Mouse (Mus musculus) heart, embryonic 11.5 days (tissue): ENCODE measurements around the gene P3h3. TPM values are rescaled to one million over a fixed set of nuclear protein-coding genes. Genes with fewer than 3 reads are reported as not detected.
"Not testable (repeated sequence)": the region's sequence is repeated elsewhere in the genome, so short reads cannot be mapped to it uniquely, and the experiment has no call there.

Experiments used
- ATAC-seq: fragments of 200-750 bp; cut with Nextera tagmentation; replicated peaks from 2 replicates; pipeline ENCODE4 v1.8.0; 2017; ENCODE audit warnings: moderate library complexity; ENCODE audit not compliant: insufficient number of reproducible peaks, low FRiP score, low TSS enrichment
- H3K27ac ChIP-seq: fragments of 300-500 bp; sonication (generic); 2 replicates; pipeline ENCODE4 v1.5.1; 2014; ENCODE audit warnings: mild to moderate bottlenecking, low read depth, low read length
- H3K27me3 ChIP-seq: fragments of 300-500 bp; sonication (generic); 2 replicates; pipeline ENCODE4 v1.6.1; 2014; ENCODE audit warnings: mild to moderate bottlenecking, low read length, mixed read lengths; ENCODE audit not compliant: control insufficient read depth, insufficient read depth
- H3K36me3 ChIP-seq: fragments of 300-500 bp; sonication (generic); 2 replicates; pipeline ENCODE4 v1.6.1; 2014; ENCODE audit warnings: mild to moderate bottlenecking, low read length, moderate library complexity, mixed read lengths; ENCODE audit not compliant: control insufficient read depth, insufficient read depth
- H3K4me1 ChIP-seq: fragments of 300-500 bp; sonication (generic); 2 replicates; pipeline ENCODE4 v1.6.1; 2014; ENCODE audit warnings: low read length; ENCODE audit not compliant: control insufficient read depth, insufficient read depth
- H3K4me2 ChIP-seq: fragments of 300-500 bp; sonication (generic); 2 replicates; pipeline ENCODE4 v1.6.1; 2014; ENCODE audit warnings: mild to moderate bottlenecking, moderate library complexity
- H3K4me3 ChIP-seq: fragments of 300-500 bp; sonication (generic); 2 replicates; pipeline ENCODE4 v1.5.1; 2014; ENCODE audit warnings: low read depth, low read length
- H3K9ac ChIP-seq: fragments of 300-500 bp; sonication (generic); 2 replicates; pipeline ENCODE4 v1.6.1; 2014; ENCODE audit warnings: mild to moderate bottlenecking, low read depth, low read length, moderate library complexity
- H3K9me3 ChIP-seq: fragments of 300-500 bp; sonication (generic); replicated peaks from 2 replicates; pipeline ENCODE4 v1.6.1; 2016; ENCODE audit warnings: low read length; ENCODE audit not compliant: control insufficient read depth
- WGBS: fragments of 180-500 bp; shearing (Covaris S2); extraction: QIAGEN DNeasy Blood & Tissue Kit; methylation state at CpG from one replicate; pipeline ENCODE4 v1.1.7; 2014; ENCODE audit not compliant: insufficient replicate concordance; 5-methylcytosine and 5-hydroxymethylcytosine counted together
- polyA plus RNA-seq: library from polyadenylated mRNA; unstranded; fragments of >200 nt; fragmentation: Nextera tagmentation; extraction: Ambion mirVana; gene quantifications from 2 replicates; pipeline ENCODE4 v1.2.1, GENCODE M21; 2014

P3h3 gene
- polyA plus RNA-seq, 1 experiment from 2014 or later: 13.8 TPM

DNA sequence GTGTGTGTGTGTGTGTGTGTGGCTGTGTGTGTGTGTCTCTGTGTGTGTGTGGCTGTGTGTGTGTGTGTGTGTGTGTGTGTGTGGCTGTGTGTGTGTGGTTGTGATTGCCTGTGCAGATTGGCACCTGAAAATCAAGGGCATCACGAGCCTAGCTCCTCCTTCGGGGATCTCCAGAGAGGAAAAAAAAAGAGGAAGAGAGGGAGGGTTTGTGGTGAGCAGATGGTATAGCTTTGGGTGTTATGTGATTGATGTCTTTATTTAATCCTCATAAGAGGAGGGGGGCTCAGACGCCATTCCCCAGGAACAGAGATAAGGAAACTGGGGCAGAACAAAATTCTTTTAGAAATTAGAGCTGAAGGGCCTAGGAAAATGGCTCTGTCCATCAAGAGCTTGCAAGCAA lies 40.8 kb upstream of the P3h3 start:
- no peaks in the 10 kb centered on the region; the same call in 1 of the 2 replicates for H3K36me3 ChIP-seq
- ATAC-seq: no peak
- no peaks in the 10 kb centered on the region for H3K9me3 ChIP-seq
- no peaks in the 10 kb centered on the region for H3K27me3 ChIP-seq
- H3K4me1 ChIP-seq: no peaks in the 10 kb centered on the region
- H3K27ac ChIP-seq: no peak overlapping the region
- H3K4me2 ChIP-seq: no peak overlapping the region
- H3K9ac ChIP-seq: no peak overlapping the region
- H3K4me3 ChIP-seq: no peak overlapping the region
- WGBS: 35% methylated on average over 3 of the region's 3 CpGs

DNA sequence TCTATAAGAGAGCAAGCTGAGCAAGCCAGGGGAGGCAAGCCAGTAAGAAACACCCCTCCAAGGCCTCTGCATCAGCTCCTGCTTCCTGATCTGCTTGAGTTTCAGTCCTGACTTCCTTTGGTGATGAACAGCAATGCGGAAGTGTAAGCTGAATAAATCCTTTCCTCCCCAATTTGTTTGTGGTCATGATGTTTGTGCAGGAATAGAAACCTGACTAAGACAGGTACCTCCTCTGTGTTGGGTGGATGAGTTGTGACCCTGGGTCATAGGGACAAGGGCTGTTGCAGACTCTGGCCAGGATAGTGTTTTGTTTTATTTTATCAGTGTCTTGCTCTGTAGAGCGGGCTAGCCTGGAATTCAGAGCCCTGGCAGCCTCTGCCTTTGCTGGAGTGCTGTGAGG lies 36.6 kb upstream of the P3h3 start:
- not testable (repeated sequence) for H3K27me3 ChIP-seq, H3K4me2 ChIP-seq, H3K27ac ChIP-seq, H3K9ac ChIP-seq, H3K36me3 ChIP-seq, H3K4me1 ChIP-seq, ATAC-seq, H3K9me3 ChIP-seq, H3K4me3 ChIP-seq
- 81% methylated on average over 2 of the region's 2 CpGs for WGBS

- Histone ChIP-seq H3K4me3 (no peak overlapping the region), H3K9ac (no peak overlapping the region), H3K4me1 (no peaks in the 10 kb centered on the region), H3K36me3 (no peaks in the 10 kb centered on the region), H3K9me3 (no peaks in the 10 kb centered on the region), H3K27ac (no peak overlapping the region), H3K4me2 (no peak overlapping the region), H3K27me3 (no peaks in the 10 kb centered on the region)
- no peak for ATAC-seq
- 56% methylated on average over 6 of the region's 6 CpGs for WGBS
Observed at GRCm38 (mm10) chr6:124890997-124891396, 33.4 kb upstream of the P3h3 start.

DNA sequence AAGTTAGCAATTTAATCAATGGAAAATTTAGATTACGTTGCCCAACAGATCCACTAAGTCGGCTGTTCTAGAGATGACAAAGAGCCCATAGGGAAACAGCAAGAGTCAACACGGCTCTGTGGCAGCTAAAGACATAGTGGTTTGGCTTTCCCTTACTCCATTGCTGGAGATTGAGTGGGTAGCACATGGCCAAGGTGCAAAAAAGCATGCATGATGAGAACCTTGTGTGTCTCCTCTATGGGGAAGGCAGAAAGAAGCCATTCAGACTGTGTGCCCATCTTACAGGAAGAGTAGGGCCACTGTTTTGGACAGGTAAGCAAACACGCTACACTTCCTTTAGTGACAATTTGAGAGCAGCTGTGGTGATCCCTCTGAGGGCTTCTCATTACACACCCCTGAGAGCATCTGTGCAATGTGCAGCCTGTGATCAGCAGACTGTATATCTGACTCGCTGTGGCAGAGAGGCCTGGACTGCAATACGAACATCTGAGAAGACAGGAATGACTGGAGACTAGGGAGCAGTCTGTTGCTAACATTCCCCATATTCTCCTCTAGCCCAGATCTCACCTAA lies 31.1 kb upstream of the P3h3 start:
- Histone ChIP-seq H3K27ac (no peak overlapping the region), H3K4me3 (no peak overlapping the region), H3K9me3 (no peaks in the 10 kb centered on the region), H3K9ac (no peak overlapping the region), H3K4me1 (no peaks in the 10 kb centered on the region), H3K4me2 (no peak overlapping the region), H3K27me3 (no peaks in the 10 kb centered on the region), H3K36me3 (no peaks in the 10 kb centered on the region)
- WGBS: 89% methylated on average over 6 of the region's 6 CpGs
- no peak for ATAC-seq

- no peaks in the 10 kb centered on the region for H3K9me3 ChIP-seq
- WGBS: 89% methylated on average over 9 of the region's 9 CpGs
- no peak within 1 kb of the TSS for H3K27ac ChIP-seq
- H3K4me1 ChIP-seq: no peaks in the 10 kb centered on the region
- no peaks in the 10 kb centered on the region for H3K27me3 ChIP-seq
- ATAC-seq: no peak
- no peak within 1 kb of the TSS for H3K9ac ChIP-seq
- no peak within 1 kb of the TSS for H3K4me3 ChIP-seq
- no peaks in the 10 kb centered on the region for H3K36me3 ChIP-seq
- no peak within 1 kb of the TSS for H3K4me2 ChIP-seq
Observed at GRCm38 (mm10) chr6:124887986-124888385, 30.4 kb upstream of the P3h3 start, which contains the start of gene Cd4. Gene Cd4, minus strand, starts transcription at chr6:124888221.

DNA sequence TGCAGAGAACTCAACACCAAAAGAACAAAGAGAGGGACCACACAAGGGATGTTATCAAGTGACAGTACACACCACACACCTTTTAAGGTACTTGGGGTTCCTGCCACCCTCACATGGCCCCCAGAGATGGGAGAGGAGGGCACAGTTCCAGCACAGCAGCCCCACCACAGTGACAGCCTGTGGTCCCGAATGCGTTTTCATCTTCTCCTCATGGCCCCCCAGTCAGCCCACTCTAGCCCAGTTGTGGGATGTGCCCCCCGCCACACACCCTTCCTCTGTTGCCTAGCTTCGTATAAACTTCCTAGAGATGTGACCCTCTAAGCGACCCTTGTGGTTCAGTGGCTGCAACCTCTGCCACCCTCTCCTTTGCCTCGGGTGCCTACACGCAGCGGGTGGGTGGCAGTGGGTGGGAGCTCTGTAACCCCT lies 28.4 kb upstream of the P3h3 start:
- Histone ChIP-seq H3K4me2 (no peak overlapping the region), H3K4me1 (no peaks in the 10 kb centered on the region), H3K9ac (no peak overlapping the region), H3K27ac (no peak overlapping the region), H3K4me3 (no peak overlapping the region), H3K9me3 (no peaks in the 10 kb centered on the region), H3K36me3 (no peaks in the 10 kb centered on the region), H3K27me3 (no peaks in the 10 kb centered on the region)
- ATAC-seq: no peak
- WGBS: 85% methylated on average over 8 of the region's 8 CpGs

DNA sequence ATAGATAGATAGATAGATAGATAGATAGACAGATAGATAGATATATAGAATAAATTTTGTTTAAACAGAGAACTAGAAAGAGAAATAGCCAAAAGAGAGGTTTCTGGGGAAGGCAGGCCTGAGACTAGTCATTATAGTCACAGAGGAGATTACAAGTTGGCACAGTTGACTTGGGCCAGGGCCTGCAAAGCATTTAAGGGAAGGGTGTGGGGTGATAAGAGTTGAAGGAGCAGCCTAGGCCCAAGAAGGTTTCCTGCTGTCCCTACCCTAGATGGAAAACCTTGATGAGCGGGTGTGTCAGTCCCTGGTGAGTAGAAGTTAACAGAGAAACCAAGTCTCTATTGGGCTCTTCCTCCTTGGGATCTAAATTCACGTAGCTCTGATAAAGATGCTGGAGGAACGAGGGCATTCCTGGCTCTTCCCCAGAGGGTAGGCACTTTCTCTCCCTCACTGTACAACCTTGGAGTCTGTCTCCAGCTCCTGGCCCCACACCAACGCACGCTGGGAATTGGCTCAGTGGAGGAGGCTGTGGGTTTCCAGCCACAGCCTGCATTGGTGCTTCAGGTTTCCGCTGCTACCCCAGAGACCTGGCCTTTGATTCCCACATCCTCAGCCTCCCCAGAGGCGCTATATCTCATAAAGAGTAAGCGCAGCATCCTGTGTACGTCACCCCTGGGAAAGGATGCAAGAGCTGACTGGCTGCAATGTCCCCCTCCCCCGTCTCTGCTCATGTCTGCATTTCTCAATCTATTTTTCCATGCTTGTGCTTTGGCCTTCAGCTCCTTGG lies 27.4 kb upstream of the P3h3 start:
- 64% methylated on average over 10 of the region's 10 CpGs for WGBS
- Histone ChIP-seq H3K36me3 (no peaks in the 10 kb centered on the region), H3K9ac (no peak overlapping the region), H3K4me2 (no peak overlapping the region), H3K4me1 (no peaks in the 10 kb centered on the region), H3K4me3 (no peak overlapping the region), H3K27me3 (no peaks in the 10 kb centered on the region), H3K9me3 (no peaks in the 10 kb centered on the region), H3K27ac (no peak overlapping the region)
- no peak; the same call in 1 of the 2 replicates for ATAC-seq

GRCm38 (mm10) chr6:124883351-124883750 lies 25.8 kb upstream of the P3h3 start:
- no peak overlapping the region for H3K9ac ChIP-seq
- no peak overlapping the region for H3K4me3 ChIP-seq
- H3K36me3 ChIP-seq: no peaks in the 10 kb centered on the region
- ATAC-seq: no peak
- H3K9me3 ChIP-seq: no peaks in the 10 kb centered on the region
- no peak overlapping the region for H3K4me2 ChIP-seq
- no peaks in the 10 kb centered on the region for H3K27me3 ChIP-seq
- H3K4me1 ChIP-seq: no peaks in the 10 kb centered on the region
- H3K27ac ChIP-seq: no peak overlapping the region
- whole genome bisulfite sequencing: 76% methylated on average over 10 of the region's 10 CpGs

DNA sequence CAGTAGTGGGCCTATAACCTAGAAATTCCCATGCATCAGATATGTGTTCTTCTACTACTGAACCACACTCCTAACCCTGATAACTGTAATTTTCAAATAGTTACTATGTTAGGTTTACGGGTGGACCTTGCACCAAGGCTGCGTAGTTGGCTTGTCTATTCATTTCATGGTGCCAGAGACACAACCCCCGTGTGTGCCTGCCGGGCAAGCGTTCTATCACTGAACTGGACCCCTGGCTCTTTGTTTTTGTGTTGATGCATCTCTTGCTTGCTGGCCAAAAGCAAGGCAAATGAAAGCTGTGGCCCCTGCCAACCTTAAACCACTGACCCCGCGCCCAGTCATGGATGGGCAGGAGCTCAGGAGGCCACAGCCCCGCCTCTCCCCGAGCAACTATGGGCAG lies 24.3 kb upstream of the P3h3 start:
- no peak overlapping the region for H3K4me3 ChIP-seq
- H3K9me3 ChIP-seq: no peaks in the 10 kb centered on the region
- no peak overlapping the region for H3K4me2 ChIP-seq
- no peaks in the 10 kb centered on the region for H3K4me1 ChIP-seq
- H3K36me3 ChIP-seq: no peaks in the 10 kb centered on the region
- 90% methylated on average over 9 of the region's 9 CpGs for WGBS
- H3K27ac ChIP-seq: no peak overlapping the region
- no peak for ATAC-seq
- H3K9ac ChIP-seq: no peak overlapping the region
- H3K27me3 ChIP-seq: no peaks in the 10 kb centered on the region
